Mouse (Mus musculus) G1E (cell line): Measurements from ENCODE around the gene Hes5. TPM values are rescaled to one million over a fixed set of nuclear protein-coding genes. Genes with fewer than 3 reads are reported as not detected.

Source experiments
- ATAC-seq: 2 replicates; pipeline ENCODE4 v1.8.0; 2016; ENCODE audit warnings: mild to moderate bottlenecking; ENCODE audit not compliant: insufficient number of reproducible peaks, poor library complexity, low FRiP score, severe bottlenecking; ENCODE audit errors: extremely low read depth
- DNase-seq: peaks from one replicate; pipeline ENCODE4 v3.0.0; 2012; ENCODE audit warnings: low spot score
- H3K27me3 ChIP-seq: 2 replicates; pipeline ENCODE4 v1.6.1; 2012; ENCODE audit warnings: mild to moderate bottlenecking, low read length, inconsistent platforms; ENCODE audit not compliant: insufficient read depth
- H3K36me3 ChIP-seq: replicated peaks from 2 replicates; pipeline ENCODE3; 2012; ENCODE audit warnings: mild to moderate bottlenecking, inconsistent platforms
- H3K4me1 ChIP-seq: 2 replicates; pipeline ENCODE4 v1.6.1; 2012; ENCODE audit warnings: low read depth, low read length, inconsistent platforms, mixed read lengths; ENCODE audit not compliant: insufficient read depth
- H3K4me3 ChIP-seq: 2 replicates; pipeline ENCODE4 v1.5.1; 2012; ENCODE audit warnings: low read depth, mild to moderate bottlenecking, inconsistent platforms, low read length, moderate library complexity, mixed read lengths
- H3K9me3 ChIP-seq: replicated peaks from 2 replicates; pipeline ENCODE4 v1.6.1; 2012; ENCODE audit warnings: inconsistent platforms
- CTCF ChIP-seq: IDR thresholded peaks from 2 replicates; pipeline ENCODE4 v1.5.1; 2012; ENCODE audit warnings: low read depth, low read length, inconsistent platforms, mixed read lengths
- GATA1 ChIP-seq: IDR thresholded peaks from 2 replicates; pipeline ENCODE4 v1.6.1; 2012; ENCODE audit warnings: borderline replicate concordance, low read length, inconsistent platforms, mixed read lengths
- GATA2 ChIP-seq: IDR thresholded peaks from 2 replicates; pipeline ENCODE4 v1.6.1; 2012; ENCODE audit warnings: low read depth, low read length, inconsistent platforms, borderline replicate concordance
- POLR2AphosphoS5 ChIP-seq: IDR thresholded peaks from 2 replicates; pipeline ENCODE4 v1.6.1; 2012; ENCODE audit warnings: low read depth, low read length, inconsistent platforms; ENCODE audit not compliant: insufficient replicate concordance
- TAL1 ChIP-seq: conservative IDR thresholded peaks from 2 replicates; pipeline ENCODE4 v1.6.1; 2012; ENCODE audit warnings: low read depth, low read length, inconsistent platforms, mixed read lengths
- polyA plus RNA-seq: library from polyadenylated mRNA; stranded (reverse); fragments of >175 nt; gene quantifications from 2 replicates; pipeline ENCODE4 v1.2.3, GENCODE M21; 2012
- total RNA-seq, 2 experiments: library from RNA; stranded (forward) in 1 of 2; stranded (reverse) in 1 of 2; fragments of 200-1000 nt in 1 of 2; fragments of >200 nt in 1 of 2; fragmentation: Nextera tagmentation in 1 of 2; gene quantifications; 2 replicates each; pipeline ENCODE4 v1.2.3; 2014 to 2017

The Hes5 gene
- total and polyA plus RNA-seq, 3 experiments: not detected

GRCm38 (mm10) chr4:154962683-154963082 lies 2.0 kb downstream of the Hes5 start:
- ATAC-seq: no peak
- peaks cover 25% of the 10 kb centered on the region for H3K36me3 ChIP-seq
- TF ChIP-seq GATA1 (no peak), GATA2 (no peak), POLR2AphosphoS5 (no peak), TAL1 (no peak), CTCF (no peak)
- no peak for DNase-seq
- peaks cover 57% of the 10 kb centered on the region for H3K4me1 ChIP-seq
- H3K27me3 ChIP-seq: peaks cover 33% of the 10 kb centered on the region
- H3K9me3 ChIP-seq: peaks cover 23% of the 10 kb centered on the region
- H3K4me3 ChIP-seq: no peak overlapping the region

GRCm38 (mm10) chr4:154963190-154963836 lies 2.6 kb downstream of the Hes5 start:
- DNase-seq (no peak), ATAC-seq (no peak)
- peaks cover 58% of the 10 kb centered on the region for H3K4me1 ChIP-seq
- H3K4me3 ChIP-seq: peak overlapping the region; percentile 94
- peaks cover 23% of the 10 kb centered on the region for H3K9me3 ChIP-seq
- peaks cover 31% of the 10 kb centered on the region for H3K36me3 ChIP-seq
- peaks cover 29% of the 10 kb centered on the region for H3K27me3 ChIP-seq
- TF ChIP-seq TAL1 (no peak), GATA2 (no peak), POLR2AphosphoS5 (no peak), GATA1 (no peak), CTCF (no peak)

- H3K27me3 ChIP-seq: peaks cover 24% of the 10 kb centered on the region
- ATAC-seq (peak; percentile 74), DNase-seq (peak; percentile 93)
- H3K4me1 ChIP-seq: peaks cover 56% of the 10 kb centered on the region
- no peak for TF ChIP-seq TAL1
- TF ChIP-seq GATA1: no peak
- no peak for TF ChIP-seq CTCF
- TF ChIP-seq GATA2: no peak
- TF ChIP-seq POLR2AphosphoS5: no peak
- peaks cover 23% of the 10 kb centered on the region for H3K9me3 ChIP-seq
- H3K4me3 ChIP-seq: peak within 1 kb of the TSS; percentile 94
- H3K36me3 ChIP-seq: peaks cover 37% of the 10 kb centered on the region
These were observed 3.3 kb downstream of the Hes5 start, which contains the start of gene Pank4 for GRCm38 (mm10) chr4:154963901-154964580. Gene Pank4, plus strand, starts transcription at chr4:154964123.

DNA sequence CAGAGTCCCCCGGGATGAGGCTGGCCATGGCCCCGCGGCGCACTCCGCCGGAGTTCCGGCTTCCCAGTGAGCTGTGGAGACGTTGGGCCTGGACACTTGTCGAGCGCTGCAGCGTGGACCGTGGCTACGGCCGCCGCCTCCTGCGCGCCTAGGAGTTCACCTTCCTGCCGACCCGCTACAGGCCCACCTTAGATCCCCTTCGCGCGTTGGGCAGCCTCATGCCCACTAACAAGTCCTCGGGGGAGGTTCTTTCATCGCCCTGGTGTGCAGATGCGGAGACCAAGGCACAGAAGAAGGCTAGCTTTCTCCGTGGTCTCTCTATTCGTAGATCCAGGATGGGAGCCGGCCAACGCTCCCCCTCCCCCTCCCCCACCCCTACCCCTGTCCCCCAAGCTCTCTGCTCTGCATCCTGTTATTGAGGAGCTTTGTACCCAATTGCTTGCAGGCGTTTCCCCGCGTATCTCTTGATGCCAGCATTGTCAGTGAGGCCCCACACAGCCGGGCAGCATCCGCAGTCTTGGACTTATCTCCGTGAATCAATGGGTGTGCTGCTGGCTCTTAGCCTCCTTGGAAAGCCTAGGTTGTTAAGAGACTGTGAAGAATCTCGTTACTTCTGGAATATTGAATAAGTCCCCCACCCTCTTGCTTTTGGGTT lies 4.0 kb downstream of the Hes5 start:
- DNase-seq: peak; percentile 82
- peak overlapping the region; percentile 94 for H3K4me3 ChIP-seq
- H3K27me3 ChIP-seq: peaks cover 18% of the 10 kb centered on the region; the same call in 1 of the 2 replicates
- peaks cover 53% of the 10 kb centered on the region for H3K4me1 ChIP-seq
- peaks cover 44% of the 10 kb centered on the region for H3K36me3 ChIP-seq
- 0 out of 2 replicates have a peak, but pooled peaks have one; percentile 28 for TF ChIP-seq TAL1
- no peak for TF ChIP-seq POLR2AphosphoS5
- peak; percentile 71 for ATAC-seq
- H3K9me3 ChIP-seq: peaks cover 23% of the 10 kb centered on the region

DNA sequence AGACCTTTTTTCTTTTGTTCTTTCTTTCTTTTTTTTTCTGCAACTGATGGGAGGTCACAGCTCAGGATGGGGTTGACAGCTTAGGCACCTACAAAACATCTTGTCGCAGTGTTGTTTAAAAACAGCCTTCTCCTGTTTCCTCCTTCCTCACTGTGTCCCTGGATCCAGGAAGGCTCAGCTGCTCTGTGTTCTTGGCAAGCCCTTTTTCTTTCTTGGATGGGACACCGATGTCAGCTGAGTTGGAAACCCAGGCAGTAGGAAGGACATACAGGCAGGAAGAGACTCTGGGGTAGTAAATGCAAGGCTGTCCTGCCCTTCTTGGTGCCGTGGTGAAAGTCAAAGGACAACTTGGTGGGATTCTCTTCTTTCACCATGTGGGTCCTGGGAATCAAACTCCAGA lies 5.1 kb downstream of the Hes5 start:
- H3K36me3 ChIP-seq: peaks cover 56% of the 10 kb centered on the region
- ATAC-seq: no peak
- peaks cover 60% of the 10 kb centered on the region for H3K4me1 ChIP-seq
- H3K27me3 ChIP-seq: peaks cover 9% of the 10 kb centered on the region; the same call in 1 of the 2 replicates
- no peak for TF ChIP-seq GATA1
- no peak for TF ChIP-seq CTCF
- TF ChIP-seq TAL1: no peak
- TF ChIP-seq GATA2: no peak
- TF ChIP-seq POLR2AphosphoS5: no peak
- DNase-seq: no peak
- H3K4me3 ChIP-seq: peak overlapping the region; percentile 94; the same call in 1 of the 2 replicates
- H3K9me3 ChIP-seq: peaks cover 12% of the 10 kb centered on the region

GRCm38 (mm10) chr4:154967173-154967572 lies 6.5 kb downstream of the Hes5 start:
- DNase-seq (no peak), ATAC-seq (no peak)
- Histone ChIP-seq H3K4me3 (peak overlapping the region; percentile 46; the same call in 1 of the 2 replicates), H3K4me1 (peaks cover 62% of the 10 kb centered on the region), H3K36me3 (peaks cover 69% of the 10 kb centered on the region), H3K9me3 (no peaks in the 10 kb centered on the region), H3K27me3 (no peaks in the 10 kb centered on the region)
- TF ChIP-seq GATA2 (no peak), GATA1 (no peak), CTCF (0 out of 2 replicates have a peak, but pooled peaks have one; percentile 5)
